Mouse (Mus musculus) olfactory bulb, adult 2 months (tissue): Measurements from ENCODE around the gene Fam168a. TPM values are rescaled to one million over a fixed set of nuclear protein-coding genes. Genes with fewer than 3 reads are reported as not detected.

Experiments used
- H3K27ac ChIP-seq: fragments of 200-500 bp; 2 replicates; pipeline ENCODE4 v1.5.1; 2012; ENCODE audit warnings: low read depth, low read length; ENCODE audit not compliant: insufficient read depth
- H3K4me1 ChIP-seq: fragments of 200-500 bp; 2 replicates; pipeline ENCODE4 v1.6.1; 2012; ENCODE audit warnings: low read length; ENCODE audit not compliant: control insufficient read depth, insufficient read depth
- H3K4me3 ChIP-seq: fragments of 200-500 bp; 2 replicates; pipeline ENCODE4 v1.5.1; 2012; ENCODE audit warnings: mild to moderate bottlenecking, low read depth, low read length, moderate library complexity; ENCODE audit not compliant: insufficient read depth
- CTCF ChIP-seq: fragments of 200-500 bp; IDR thresholded peaks from 2 replicates; pipeline ENCODE4 v1.5.1; 2012; ENCODE audit warnings: low read depth, mild to moderate bottlenecking, low read length, moderate library complexity; ENCODE audit not compliant: insufficient read depth
- POLR2A ChIP-seq: fragments of 200-500 bp; IDR thresholded peaks from 2 replicates; pipeline ENCODE4 v1.6.1; 2012; ENCODE audit warnings: mild to moderate bottlenecking, low read depth, low read length, moderate library complexity; ENCODE audit not compliant: insufficient read depth
- WGBS: fragments of 180-500 bp; shearing (Covaris S2); methylation state at CpG from one replicate; pipeline ENCODE4 v1.1.7; 2018; 5-methylcytosine and 5-hydroxymethylcytosine counted together
- polyA plus RNA-seq: library from polyadenylated mRNA; stranded (reverse); fragments of >200 nt; gene quantifications from 2 replicates; pipeline ENCODE4 v1.2.4, GENCODE M21; 2012; ENCODE audit warnings: low replicate concordance; ENCODE audit not compliant: missing spikeins, insufficient read depth, insufficient read length

The Fam168a gene
- not detected in 2 replicates for polyA plus RNA-seq

DNA sequence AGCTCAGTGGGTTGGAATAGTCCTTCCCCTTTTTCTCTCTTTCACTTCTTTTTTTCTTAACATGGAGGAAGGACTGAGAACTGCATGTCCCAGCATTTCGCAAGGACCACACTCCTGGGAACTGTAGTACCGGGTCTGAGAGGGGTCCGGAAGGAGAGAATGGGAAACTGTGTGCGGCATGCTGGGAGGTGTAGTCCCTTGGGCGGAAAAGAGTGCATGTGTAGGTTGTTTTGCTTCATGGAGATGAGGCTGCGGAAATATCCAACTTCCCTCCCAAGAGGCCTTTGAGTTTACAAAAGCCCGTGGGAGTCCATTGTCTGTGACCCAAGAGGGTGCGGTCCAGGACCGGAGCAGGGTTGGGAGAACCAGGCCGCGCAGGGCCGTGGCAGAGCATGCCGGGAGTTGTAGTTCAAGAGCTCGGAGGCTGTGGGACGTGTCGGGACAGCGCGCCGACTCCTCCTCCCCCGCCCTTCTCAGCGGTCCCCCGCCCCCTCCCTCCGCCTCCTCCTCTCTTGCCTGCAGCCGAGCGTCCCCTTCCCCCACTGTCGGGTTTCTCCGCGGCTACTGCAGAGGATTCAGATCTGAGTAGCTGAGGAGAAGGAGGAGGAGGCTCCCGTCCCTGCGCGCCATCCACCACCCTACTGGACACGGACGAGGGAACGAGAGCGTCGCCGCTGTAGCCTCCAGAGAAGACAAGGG lies at the start of gene Fam168a:
TSS of gene Fam168a (plus strand) at position 493 of the 699 bp plus-strand sequence.
- TF ChIP-seq POLR2A (peak; percentile 79), CTCF (no peak)
- peak within 1 kb of the TSS; percentile 84 for H3K4me3 ChIP-seq
- peak within 1 kb of the TSS; percentile 89 for H3K27ac ChIP-seq
- WGBS: under 1% methylated on average over 34 of the region's 37 CpGs
- no peaks in the 10 kb centered on the region for H3K4me1 ChIP-seq

DNA sequence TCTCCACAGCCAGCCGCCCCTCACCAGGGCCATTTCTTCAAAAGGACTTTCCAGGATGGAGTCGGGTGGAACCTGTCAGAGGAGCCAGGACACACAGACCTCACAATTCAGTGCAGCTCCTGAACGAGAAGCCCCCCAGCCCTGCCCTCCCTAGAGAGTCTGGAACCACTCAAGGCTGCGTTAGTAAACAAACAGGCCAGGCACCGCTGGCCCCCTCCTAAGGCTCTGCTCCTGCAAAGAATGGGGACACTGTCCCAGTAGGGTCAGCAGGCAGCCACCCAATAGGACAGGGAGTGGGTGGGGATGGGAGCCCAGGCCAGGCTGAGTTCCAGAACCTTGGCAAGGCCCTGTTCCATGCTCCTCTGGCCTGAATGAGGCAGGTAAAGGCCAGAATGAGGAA lies 49.7 kb upstream of the Fam168a start:
- Histone ChIP-seq H3K4me1 (peaks cover 7% of the 10 kb centered on the region), H3K4me3 (0 out of 2 replicates have a peak overlapping the region, but pooled peaks have one; percentile 6), H3K27ac (0 out of 2 replicates have a peak overlapping the region, but pooled peaks have one; percentile 12)
- TF ChIP-seq CTCF (no peak), POLR2A (no peak)
- 61% methylated on average over 5 of the region's 5 CpGs for WGBS

DNA sequence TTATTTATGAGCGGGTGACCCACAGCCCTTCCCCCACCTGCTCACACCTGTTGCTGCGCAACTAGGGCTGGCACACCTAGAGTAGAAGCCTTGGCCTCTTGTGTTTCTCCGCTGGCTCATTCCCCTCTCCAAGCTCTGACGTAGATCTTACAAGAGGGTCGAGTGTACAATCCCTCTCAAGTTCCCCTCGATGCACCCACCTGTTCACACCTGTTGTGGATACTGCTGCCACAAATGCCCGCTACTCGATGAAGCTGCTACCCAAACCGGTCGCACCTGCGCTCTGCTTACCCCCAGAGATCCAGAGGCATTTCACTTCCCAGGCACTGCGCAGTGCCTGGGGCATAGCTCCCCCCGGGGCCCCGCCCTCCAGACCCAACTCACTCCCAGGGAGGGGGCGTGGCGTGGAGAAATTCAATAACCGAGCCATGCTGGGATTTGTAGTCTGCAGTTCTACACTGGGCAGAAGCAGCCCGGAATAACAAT lies 48.3 kb upstream of the Fam168a start:
- 35% methylated on average over 18 of the region's 18 CpGs for WGBS
- no peak overlapping the region for H3K27ac ChIP-seq
- peak overlapping the region; percentile 28 for H3K4me3 ChIP-seq
- peaks cover 7% of the 10 kb centered on the region for H3K4me1 ChIP-seq
- TF ChIP-seq CTCF: no peak
- TF ChIP-seq POLR2A: no peak

GRCm38 (mm10) chr7:100661264-100661663 lies 45.2 kb upstream of the Fam168a start:
- Histone ChIP-seq H3K4me3 (no peak overlapping the region), H3K4me1 (0 out of 2 replicates have a peak, but pooled peaks cover 3% of the 10 kb centered on the region), H3K27ac (no peak overlapping the region)
- TF ChIP-seq CTCF: no peak
- TF ChIP-seq POLR2A: no peak
- WGBS: 93% methylated on average over 7 of the region's 7 CpGs

DNA sequence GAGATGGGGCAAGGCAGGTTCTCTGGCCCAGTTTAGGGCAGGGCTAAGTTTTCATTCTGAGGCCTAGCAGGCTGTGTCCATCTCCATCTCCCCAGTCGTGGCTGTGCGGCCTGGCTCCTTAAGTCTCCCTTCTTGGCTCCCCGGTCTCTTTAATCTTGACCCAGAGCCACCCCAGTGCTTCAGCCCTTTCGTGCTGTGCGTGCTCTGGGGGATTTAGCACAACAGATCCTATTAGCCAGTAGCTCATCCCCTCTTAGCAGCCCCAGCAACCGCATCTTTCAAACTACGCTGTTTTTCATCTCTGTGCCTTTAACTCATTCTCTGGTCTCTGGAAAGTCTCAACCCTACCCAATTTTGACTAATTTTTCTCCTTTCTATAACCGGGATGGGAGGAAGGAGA lies 44.2 kb upstream of the Fam168a start, which contains the start of gene Plekhb1:
TSS of gene Plekhb1 (minus strand) at position 184 of the 400 bp plus-strand sequence.
- 0 out of 2 replicates have a peak, but pooled peaks cover 3% of the 10 kb centered on the region for H3K4me1 ChIP-seq
- H3K27ac ChIP-seq: no peak within 1 kb of the TSS
- TF ChIP-seq CTCF (no peak), POLR2A (no peak)
- H3K4me3 ChIP-seq: no peak within 1 kb of the TSS
- WGBS: 80% methylated on average over 8 of the region's 8 CpGs

GRCm38 (mm10) chr7:100663190-100663589 lies 43.2 kb upstream of the Fam168a start:
- 0 out of 2 replicates have a peak, but pooled peaks cover 1% of the 10 kb centered on the region for H3K4me1 ChIP-seq
- under 1% methylated on average over 13 of the region's 13 CpGs for WGBS
- H3K27ac ChIP-seq: no peak overlapping the region
- TF ChIP-seq POLR2A (no peak), CTCF (peak; percentile 50; the same call in 1 of the 2 replicates)
- H3K4me3 ChIP-seq: no peak overlapping the region

- TF ChIP-seq POLR2A: no peak
These were observed 42.6 kb upstream of the Fam168a start for GRCm38 (mm10) chr7:100663729-100664304.

DNA sequence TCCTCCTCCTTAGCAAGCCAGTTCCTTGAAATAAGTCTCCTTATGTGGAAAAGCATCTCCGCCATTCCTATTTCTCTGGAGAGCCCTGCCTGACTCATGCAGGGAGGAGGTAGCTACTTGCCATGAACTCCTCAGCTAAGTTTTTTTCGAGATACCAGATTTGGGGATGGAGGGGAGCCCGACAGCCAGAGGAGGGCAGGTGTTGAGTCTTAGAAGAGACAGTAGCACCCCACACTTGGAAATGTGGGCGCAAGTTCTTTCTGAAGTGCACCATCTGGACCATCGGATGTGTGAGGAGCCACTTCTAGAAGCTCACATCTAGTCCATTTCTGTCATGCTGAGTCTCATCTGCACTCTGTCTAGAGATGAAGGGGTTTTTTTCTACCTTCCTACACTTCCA lies 35.8 kb upstream of the Fam168a start:
- TF ChIP-seq CTCF (no peak), POLR2A (no peak)
- 77% methylated on average over 5 of the region's 5 CpGs for WGBS
- peaks cover 4% of the 10 kb centered on the region; the same call in 1 of the 2 replicates for H3K4me1 ChIP-seq
- no peak overlapping the region for H3K4me3 ChIP-seq
- no peak overlapping the region for H3K27ac ChIP-seq

More at GRCm38 (mm10) chr7:100663729-100664304, 42.6 kb upstream of the Fam168a start:
- Histone ChIP-seq H3K4me3 (no peak overlapping the region), H3K4me1 (no peaks in the 10 kb centered on the region), H3K27ac (no peak overlapping the region)
- WGBS: 70% methylated on average over 11 of the region's 11 CpGs

- H3K27ac ChIP-seq: no peak overlapping the region
- WGBS: 70% methylated on average over 7 of the region's 7 CpGs
- H3K4me3 ChIP-seq: no peak overlapping the region
- H3K4me1 ChIP-seq: peaks cover 4% of the 10 kb centered on the region; the same call in 1 of the 2 replicates
- TF ChIP-seq CTCF (no peak), POLR2A (no peak)
These were observed 33.0 kb upstream of the Fam168a start for GRCm38 (mm10) chr7:100673452-100673851.
